Mouse (Mus musculus): ENCODE measurements around the gene Fen1. TPM values are rescaled to one million over a fixed set of nuclear protein-coding genes. Genes with fewer than 3 reads are reported as not detected.

Gene Fen1
- polyA plus RNA-seq, 1 experiment = 6.6 TPM

- Histone ChIP-seq H3K4me1 (ENCODE audit: control insufficient read depth, insufficient read depth, low read length) (no peaks in the 10 kb centered on the region), H3K4me3 (replicated peaks; ENCODE audit: extremely low read depth, low read depth, low read length) (no peak overlapping the region)
- TF ChIP-seq CTCF (IDR thresholded peaks at IDR 0.05; ENCODE audit: insufficient read depth, low read length) = peak; percentile 96
- TF ChIP-seq POLR2A (IDR thresholded peaks at IDR 0.05; ENCODE audit: borderline replicate concordance, extremely low read depth, low read depth, low read length) = no peak
- DNase-seq = peak; percentile 69
- 21% methylated on average over 3 of the region's 3 CpGs for WGBS
Measured at GRCm38 (mm10) chr19:10198723-10199122, 5.2 kb downstream of the Fen1 start.

- DNase-seq = no peak
- TF ChIP-seq CTCF (IDR thresholded peaks at IDR 0.05; ENCODE audit: insufficient read depth, low read length) = no peak
- TF ChIP-seq POLR2A (IDR thresholded peaks at IDR 0.05; ENCODE audit: borderline replicate concordance, extremely low read depth, low read depth, low read length) = no peak
- no peaks in the 10 kb centered on the region for H3K4me1 ChIP-seq (ENCODE audit: control insufficient read depth, insufficient read depth, low read length)
- WGBS = 72% methylated on average over 2 of the region's 2 CpGs
- no peak overlapping the region for H3K4me3 ChIP-seq (replicated peaks; ENCODE audit: extremely low read depth, low read depth, low read length)
Measured at GRCm38 (mm10) chr19:10198286-10198685, 5.7 kb downstream of the Fen1 start.

GRCm38 (mm10) chr19:10197130-10197529 is 6.8 kb downstream of the Fen1 start:
- H3K4me1 ChIP-seq (ENCODE audit: control insufficient read depth, insufficient read depth, low read length) = no peaks in the 10 kb centered on the region
- 87% methylated on average over 4 of the region's 4 CpGs for whole genome bisulfite sequencing
- TF ChIP-seq CTCF (IDR thresholded peaks at IDR 0.05; ENCODE audit: insufficient read depth, low read length) (no peak), POLR2A (IDR thresholded peaks at IDR 0.05; ENCODE audit: borderline replicate concordance, extremely low read depth, low read depth, low read length) (no peak)

DNA sequence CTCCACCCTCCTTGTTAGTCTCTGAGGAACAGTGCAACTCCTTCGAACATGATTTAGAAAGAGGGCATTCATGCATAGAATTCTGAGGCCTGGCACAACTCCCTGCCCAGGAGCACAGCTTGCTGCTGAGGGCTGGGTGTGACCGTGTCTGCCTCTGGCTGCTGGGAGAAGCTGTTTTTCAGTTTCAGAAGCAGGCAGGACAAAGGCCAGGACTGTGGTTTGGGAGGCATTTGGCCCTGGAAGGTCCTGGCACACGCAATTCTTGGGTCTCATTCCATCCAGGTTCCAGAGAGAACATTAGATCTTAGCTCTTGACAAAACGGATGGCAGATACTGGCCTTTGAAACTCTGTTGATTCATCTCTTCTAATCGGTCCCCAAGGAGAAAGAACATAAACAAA is 8.7 kb downstream of the Fen1 start:
- no peak for TF ChIP-seq CTCF (IDR thresholded peaks at IDR 0.05; ENCODE audit: insufficient read depth, low read length)
- no peak for TF ChIP-seq POLR2A (IDR thresholded peaks at IDR 0.05; ENCODE audit: borderline replicate concordance, extremely low read depth, low read depth, low read length)

More at GRCm38 (mm10) chr19:10197130-10197529, 6.8 kb downstream of the Fen1 start:
- H3K4me3 ChIP-seq (replicated peaks; ENCODE audit: extremely low read depth, low read depth, low read length) = no peak overlapping the region
- DNase-seq = no peak

DNA sequence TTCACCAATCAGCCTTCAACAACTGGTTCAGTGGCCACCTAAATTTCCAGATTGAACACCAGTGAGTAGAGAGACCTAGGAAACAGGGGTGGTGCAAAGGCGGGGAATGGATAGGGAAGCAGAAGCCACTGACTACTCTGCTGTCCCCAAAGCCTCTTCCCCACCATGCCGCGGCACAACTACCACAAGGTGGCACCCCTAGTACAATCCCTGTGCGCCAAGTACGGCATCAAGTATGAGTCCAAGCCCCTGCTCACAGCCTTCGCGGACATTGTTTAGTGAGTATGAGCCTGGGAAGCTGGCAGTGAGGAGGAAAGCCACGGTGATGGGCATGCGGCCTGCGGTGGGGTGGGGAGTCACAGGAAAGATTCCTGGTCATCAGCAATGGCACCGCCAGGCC is 9.6 kb downstream of the Fen1 start:
- Histone ChIP-seq H3K4me1 (ENCODE audit: control insufficient read depth, insufficient read depth, low read length) (0 out of 2 replicates have a peak, but pooled peaks cover 3% of the 10 kb centered on the region), H3K4me3 (replicated peaks; ENCODE audit: extremely low read depth, low read depth, low read length) (no peak overlapping the region)
- WGBS = 85% methylated on average over 11 of the region's 11 CpGs
- TF ChIP-seq POLR2A (IDR thresholded peaks at IDR 0.05; ENCODE audit: borderline replicate concordance, extremely low read depth, low read depth, low read length) = no peak
- TF ChIP-seq CTCF (IDR thresholded peaks at IDR 0.05; ENCODE audit: insufficient read depth, low read length) = no peak
- no peak for DNase-seq

More for the DNA sequence above, 8.7 kb downstream of the Fen1 start:
- DNase-seq = no peak
- H3K4me1 ChIP-seq (ENCODE audit: control insufficient read depth, insufficient read depth, low read length) = 0 out of 2 replicates have a peak, but pooled peaks cover 3% of the 10 kb centered on the region
- 61% methylated on average over 5 of the region's 5 CpGs for WGBS
- H3K4me3 ChIP-seq (replicated peaks; ENCODE audit: extremely low read depth, low read depth, low read length) = no peak overlapping the region

GRCm38 (mm10) chr19:10191326-10191725 is 12.6 kb downstream of the Fen1 start:
- WGBS = 55% methylated on average over 7 of the region's 7 CpGs

GRCm38 (mm10) chr19:10190796-10191195 is 13.2 kb downstream of the Fen1 start:
- Histone ChIP-seq H3K4me1 (ENCODE audit: control insufficient read depth, insufficient read depth, low read length) (0 out of 2 replicates have a peak, but pooled peaks cover 3% of the 10 kb centered on the region), H3K4me3 (replicated peaks; ENCODE audit: extremely low read depth, low read depth, low read length) (no peak overlapping the region)
- TF ChIP-seq POLR2A (IDR thresholded peaks at IDR 0.05; ENCODE audit: borderline replicate concordance, extremely low read depth, low read depth, low read length) (no peak), CTCF (IDR thresholded peaks at IDR 0.05; ENCODE audit: insufficient read depth, low read length) (peak; percentile 81)
- 28% methylated on average over 2 of the region's 2 CpGs for WGBS
- peak; percentile 72 for DNase-seq

More at GRCm38 (mm10) chr19:10191326-10191725, 12.6 kb downstream of the Fen1 start:
- Histone ChIP-seq H3K4me1 (ENCODE audit: control insufficient read depth, insufficient read depth, low read length) (0 out of 2 replicates have a peak, but pooled peaks cover 3% of the 10 kb centered on the region), H3K4me3 (replicated peaks; ENCODE audit: extremely low read depth, low read depth, low read length) (no peak overlapping the region)
- DNase-seq = no peak
- TF ChIP-seq CTCF (IDR thresholded peaks at IDR 0.05; ENCODE audit: insufficient read depth, low read length) = no peak
- TF ChIP-seq POLR2A (IDR thresholded peaks at IDR 0.05; ENCODE audit: borderline replicate concordance, extremely low read depth, low read depth, low read length) = no peak

DNA sequence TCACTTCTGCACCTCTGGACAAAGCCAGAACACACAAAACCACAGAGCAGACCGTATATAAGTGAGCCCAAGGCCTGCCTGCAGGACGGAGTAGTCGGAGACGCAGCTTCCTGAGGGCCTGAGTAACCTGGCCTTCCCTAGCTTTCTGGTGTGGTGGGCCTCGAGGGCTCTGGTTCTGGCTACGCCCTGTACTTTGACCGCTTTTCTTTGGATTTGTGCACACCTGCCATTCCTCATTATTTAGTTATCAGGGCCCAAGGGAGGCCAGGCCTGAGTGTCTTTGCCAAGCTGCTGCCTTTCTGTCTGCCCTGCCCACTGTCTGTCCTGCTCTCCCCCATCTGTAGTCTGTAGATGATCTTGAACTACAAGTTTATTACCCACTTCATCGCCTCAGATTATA is 14.0 kb downstream of the Fen1 start:
- H3K4me1 ChIP-seq (ENCODE audit: control insufficient read depth, insufficient read depth, low read length) = 0 out of 2 replicates have a peak, but pooled peaks cover 3% of the 10 kb centered on the region
- no peak overlapping the region for H3K4me3 ChIP-seq (replicated peaks; ENCODE audit: extremely low read depth, low read depth, low read length)
- 93% methylated on average over 8 of the region's 8 CpGs for WGBS
- no peak for DNase-seq
- TF ChIP-seq POLR2A (IDR thresholded peaks at IDR 0.05; ENCODE audit: borderline replicate concordance, extremely low read depth, low read depth, low read length) = no peak
- TF ChIP-seq CTCF (IDR thresholded peaks at IDR 0.05; ENCODE audit: insufficient read depth, low read length) = no peak

- no peak for TF ChIP-seq POLR2A (IDR thresholded peaks at IDR 0.05; ENCODE audit: borderline replicate concordance, extremely low read depth, low read depth, low read length)
- TF ChIP-seq CTCF (IDR thresholded peaks at IDR 0.05; ENCODE audit: insufficient read depth, low read length) = no peak
- whole genome bisulfite sequencing = 94% methylated on average over 6 of the region's 6 CpGs
- 0 out of 2 replicates have a peak, but pooled peaks cover 3% of the 10 kb centered on the region for H3K4me1 ChIP-seq (ENCODE audit: control insufficient read depth, insufficient read depth, low read length)
- H3K4me3 ChIP-seq (replicated peaks; ENCODE audit: extremely low read depth, low read depth, low read length) = no peak overlapping the region
- no peak for DNase-seq
Measured at GRCm38 (mm10) chr19:10189022-10189421, 14.9 kb downstream of the Fen1 start.

- no peak for TF ChIP-seq CTCF (IDR thresholded peaks at IDR 0.05; ENCODE audit: insufficient read depth, low read length)
- no peak for TF ChIP-seq POLR2A (IDR thresholded peaks at IDR 0.05; ENCODE audit: borderline replicate concordance, extremely low read depth, low read depth, low read length)
- Histone ChIP-seq H3K4me1 (ENCODE audit: control insufficient read depth, insufficient read depth, low read length) (0 out of 2 replicates have a peak, but pooled peaks cover 3% of the 10 kb centered on the region), H3K4me3 (replicated peaks; ENCODE audit: extremely low read depth, low read depth, low read length) (no peak overlapping the region)
- WGBS = 70% methylated on average over 10 of the region's 10 CpGs
- no peak for DNase-seq
Measured at GRCm38 (mm10) chr19:10188281-10188811, 15.6 kb downstream of the Fen1 start.

Data from lung, adult 2 months (tissue).